10 mouse cellular contexts compared by ENCODE assay signal in the genomic region with DNA sequence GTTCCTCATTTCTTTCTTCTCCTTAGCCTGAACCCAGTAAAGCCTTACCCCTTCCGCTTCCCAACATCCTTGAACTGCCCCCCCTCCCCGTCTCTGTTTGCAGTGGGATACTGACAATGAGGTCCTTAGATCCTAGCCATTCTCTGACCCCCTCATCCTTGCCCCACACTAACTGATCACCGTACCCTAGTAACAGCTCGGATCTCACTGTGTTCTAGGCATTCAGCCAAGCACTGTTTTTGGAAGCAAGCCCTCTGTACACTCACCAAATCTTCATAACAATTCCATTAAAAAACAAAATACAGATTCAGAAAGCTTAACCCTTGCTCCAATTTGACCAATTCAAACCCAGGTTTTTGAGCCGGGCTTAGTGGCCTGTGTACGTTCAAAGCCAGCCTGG. TPM values are rescaled to one million over a fixed set of nuclear protein-coding genes. Genes with fewer than 3 reads are reported as not detected.
DNase-seq lines count a peak whose midpoint lies in the region; ATAC-seq lines count a peak whose summit lies in the region.
"Had no signal": no experiment of that assay in that cellular context is flagged by ENCODE, and none has a peak within 500 bp of the region (broad histone marks: within the 10 kb centered on the region; RNA-seq: fewer than 3 reads in every experiment).

No protein-coding gene starts in this region.

- H3K36me3 ChIP-seq in hindbrain, embryonic 14.5 days (replicated peaks; ENCODE audit: control insufficient read depth, insufficient read depth): peaks cover 8% of the 10 kb centered on the region; the same call in 1 of the 2 replicates
- H3K36me3 ChIP-seq in neural tube, embryonic 14.5 days (ENCODE audit: control insufficient read depth, insufficient read depth, low read length): no peaks in the 10 kb centered on the region
- no peaks in the 10 kb centered on the region for H3K36me3 ChIP-seq in heart, embryonic 11.5 days (ENCODE audit: control insufficient read depth, insufficient read depth, low read length)
- H3K36me3 ChIP-seq: G1E had no signal

- peak; percentile 73 for DNase-seq in right cerebral cortex, postnatal 10 days (ENCODE audit: low spot score in 2 of 2)
- no peak for DNase-seq in right cerebral cortex, postnatal 14 days
- peak; percentile 82 to 95 for DNase-seq in cerebellum, postnatal 36 days
- peak; percentile 62 for DNase-seq in hindbrain, embryonic 14.5 days (ENCODE audit: low spot score)
- DNase-seq in adrenal gland, adult 2 months: no peak

- H3K27ac ChIP-seq in hindbrain, embryonic 14.5 days: peak overlapping the region; percentile 85
- H3K27ac ChIP-seq in neural tube, embryonic 14.5 days (ENCODE audit: low read depth, low read length): peak overlapping the region; percentile 69; the same call in 1 of the 2 replicates
- no peak overlapping the region for H3K27ac ChIP-seq in heart, embryonic 11.5 days (ENCODE audit: low read depth, low read length)

- H3K4me3 ChIP-seq in hindbrain, embryonic 14.5 days (replicated peaks; ENCODE audit: low read length): peak overlapping the region; percentile 63
- peak overlapping the region; percentile 60 for H3K4me3 ChIP-seq in neural tube, embryonic 14.5 days (ENCODE audit: low read depth, low read length)
- H3K4me3 ChIP-seq in heart, embryonic 11.5 days (ENCODE audit: low read depth, low read length): no peak overlapping the region
- H3K4me3 ChIP-seq: myocyte had no signal

- H3K27me3 ChIP-seq in hindbrain, embryonic 14.5 days (ENCODE audit: control insufficient read depth, insufficient read depth, low read length): peaks cover 19% of the 10 kb centered on the region
- H3K27me3 ChIP-seq in neural tube, embryonic 14.5 days (ENCODE audit: control insufficient read depth, insufficient read depth, low read length): peaks cover 7% of the 10 kb centered on the region; the same call in 1 of the 2 replicates
- H3K27me3 ChIP-seq in heart, embryonic 11.5 days (ENCODE audit: control insufficient read depth, insufficient read depth, low read length): peaks cover 47% of the 10 kb centered on the region

- no peak for ATAC-seq in hindbrain, embryonic 14.5 days (ENCODE audit: low FRiP score)
- ATAC-seq in neural tube, embryonic 14.5 days (ENCODE audit: low read depth): no peak
- no peak for ATAC-seq in activated CD4-positive, CD25-positive, alpha-beta regulatory T cell, adult 4 months
- no peak for ATAC-seq in heart, embryonic 11.5 days (replicated peaks; ENCODE audit: insufficient number of reproducible peaks, low FRiP score, low TSS enrichment)

- no peaks in the 10 kb centered on the region for H3K9me3 ChIP-seq in hindbrain, embryonic 14.5 days (ENCODE audit: control insufficient read depth, low read length)
- H3K9me3 ChIP-seq in neural tube, embryonic 14.5 days (ENCODE audit: control insufficient read depth, low read length): no peaks in the 10 kb centered on the region
- no peaks in the 10 kb centered on the region for H3K9me3 ChIP-seq in heart, embryonic 11.5 days (replicated peaks; ENCODE audit: control insufficient read depth, low read length)

- H3K4me2 ChIP-seq in hindbrain, embryonic 14.5 days (replicated peaks): peak overlapping the region; percentile 87
- peak overlapping the region; percentile 73 for H3K4me2 ChIP-seq in neural tube, embryonic 14.5 days (ENCODE audit: low read depth, low read length)
- no peak overlapping the region for H3K4me2 ChIP-seq in heart, embryonic 11.5 days

- H3K4me1 ChIP-seq in hindbrain, embryonic 14.5 days (replicated peaks; ENCODE audit: control insufficient read depth, insufficient read depth, low read length): peaks cover 40% of the 10 kb centered on the region
- peaks cover 29% of the 10 kb centered on the region for H3K4me1 ChIP-seq in neural tube, embryonic 14.5 days (ENCODE audit: control insufficient read depth, insufficient read depth, low read length)
- H3K4me1 ChIP-seq in heart, embryonic 11.5 days (ENCODE audit: control insufficient read depth, insufficient read depth, low read length): peaks cover 9% of the 10 kb centered on the region

- H3K9ac ChIP-seq in hindbrain, embryonic 14.5 days: peak overlapping the region; percentile 66
- peak overlapping the region; percentile 58 for H3K9ac ChIP-seq in neural tube, embryonic 14.5 days (replicated peaks; ENCODE audit: low read depth, low read length)
- no peak overlapping the region for H3K9ac ChIP-seq in heart, embryonic 11.5 days (ENCODE audit: low read depth, low read length)

- WGBS in hindbrain, embryonic 14.5 days: 44% methylated on average over 6 of the region's 6 CpGs
- 55% methylated on average over 6 of the region's 6 CpGs for WGBS in neural tube, embryonic 14.5 days
- 67% methylated on average over 6 of the region's 6 CpGs for WGBS in heart, embryonic 11.5 days (ENCODE audit: insufficient replicate concordance)

RNA-seq across cellular contexts. Expression of a gene that starts 3.8 kb away (rescaled TPM):
- 7.2 and 8.6 TPM in 2 replicates for polyA plus RNA-seq in hindbrain, embryonic 14.5 days (2014; fragmentation: Nextera tagmentation; extraction: Ambion mirVana)
- 7.5 and 8.9 TPM in 2 replicates for polyA plus RNA-seq in neural tube, embryonic 14.5 days (2014; fragmentation: Nextera tagmentation; extraction: Ambion mirVana)
- not detected for polyA plus RNA-seq in activated CD4-positive, CD25-positive, alpha-beta regulatory T cell, adult 4 months (2017; shearing (Covaris generic))
- 0.07 and 0.23 TPM in 2 replicates for polyA plus RNA-seq in heart, embryonic 11.5 days (2014; fragmentation: Nextera tagmentation; extraction: Ambion mirVana)
- total RNA-seq in adrenal gland, adult 2 months (2021): 1 to 10 TPM; 4.4 to 4.8 TPM
- 7.2 and 8.8 TPM in 2 replicates for polyA plus RNA-seq in adrenal gland, adult 2 months (2012; rRNA removed)
- polyA plus RNA-seq: G1E had no signal

RNA-seq across cellular contexts. Expression of a gene that starts 22.1 kb away (rescaled TPM):
- 0.81 and 1.0 TPM in 2 replicates for polyA plus RNA-seq in hindbrain, embryonic 14.5 days (2014; fragmentation: Nextera tagmentation; extraction: Ambion mirVana)
- 0.82 and 2.1 TPM in 2 replicates for polyA plus RNA-seq in neural tube, embryonic 14.5 days (2014; fragmentation: Nextera tagmentation; extraction: Ambion mirVana)
- polyA plus RNA-seq in activated CD4-positive, CD25-positive, alpha-beta regulatory T cell, adult 4 months (2017; shearing (Covaris generic)): 1 to 10 TPM in 1 of 2 experiments, under 1 TPM in 1; 0.38 to 2.8 TPM
- polyA plus RNA-seq in heart, embryonic 11.5 days (2014; fragmentation: Nextera tagmentation; extraction: Ambion mirVana): 0.70 TPM in 1 of 2 replicates, not detected in the other
- 1 to 10 TPM in 1 of 2 experiments, under 1 TPM in 1; 0.55 to 1.3 TPM for total RNA-seq in adrenal gland, adult 2 months (2021)
- 2.2 TPM in 2 replicates for polyA plus RNA-seq in adrenal gland, adult 2 months (2012; rRNA removed)
- polyA plus RNA-seq: myocyte had no signal

RNA-seq across cellular contexts. Expression of a gene that starts 40.5 kb away (rescaled TPM):
- 50.7 and 53.6 TPM in 2 replicates for polyA plus RNA-seq in hindbrain, embryonic 14.5 days (2014; fragmentation: Nextera tagmentation; extraction: Ambion mirVana)
- 57.2 and 59.5 TPM in 2 replicates for polyA plus RNA-seq in neural tube, embryonic 14.5 days (2014; fragmentation: Nextera tagmentation; extraction: Ambion mirVana)
- 10 to 100 TPM; 38.0 to 61.3 TPM for polyA plus RNA-seq in activated CD4-positive, CD25-positive, alpha-beta regulatory T cell, adult 4 months (2017; shearing (Covaris generic))
- 48.5 and 53.4 TPM in 2 replicates for polyA plus RNA-seq in heart, embryonic 11.5 days (2014; fragmentation: Nextera tagmentation; extraction: Ambion mirVana)
- total RNA-seq in adrenal gland, adult 2 months (2021): 100 to 1,000 TPM; 106 to 125 TPM
- polyA plus RNA-seq in adrenal gland, adult 2 months (2012; rRNA removed): 305 and 306 TPM in 2 replicates

RNA-seq across cellular contexts. Expression of a gene that starts 45.6 kb away (rescaled TPM):
- 14.0 and 17.9 TPM in 2 replicates for polyA plus RNA-seq in hindbrain, embryonic 14.5 days (2014; fragmentation: Nextera tagmentation; extraction: Ambion mirVana)
- 9.4 and 12.5 TPM in 2 replicates for polyA plus RNA-seq in neural tube, embryonic 14.5 days (2014; fragmentation: Nextera tagmentation; extraction: Ambion mirVana)
- 10 to 100 TPM; 19.2 to 27.6 TPM for polyA plus RNA-seq in activated CD4-positive, CD25-positive, alpha-beta regulatory T cell, adult 4 months (2017; shearing (Covaris generic))
- polyA plus RNA-seq in heart, embryonic 11.5 days (2014; fragmentation: Nextera tagmentation; extraction: Ambion mirVana): 40.1 and 43.1 TPM in 2 replicates
- total RNA-seq in adrenal gland, adult 2 months (2021): 10 to 100 TPM in 1 of 2 experiments, 1 to 10 TPM in 1; 8.0 to 17.3 TPM
- polyA plus RNA-seq in adrenal gland, adult 2 months (2012; rRNA removed): 27.3 and 31.0 TPM in 2 replicates

Comparison
In these comparisons a context has a peak if more than half of its experiments do, and no peak if none do; other contexts are left out.
1. DNase-seq: peak in right cerebral cortex, postnatal 10 days (2 of 2), cerebellum, postnatal 36 days (2 of 2) and hindbrain, embryonic 14.5 days (single experiment); none in right cerebral cortex, postnatal 14 days (single experiment) and adrenal gland, adult 2 months (single experiment).